Mouse (Mus musculus) midbrain, postnatal 0 days (tissue): ENCODE data around the gene Chst10. TPM values are rescaled to one million over a fixed set of nuclear protein-coding genes. Genes with fewer than 3 reads are reported as not detected.

Experiments used
- ATAC-seq: fragments of 200-750 bp; cut with Nextera tagmentation; 2 replicates; pipeline ENCODE4 v1.8.0; 2017; ENCODE audit warnings: moderate number of reproducible peaks, mild to moderate bottlenecking, moderate TSS enrichment, moderate library complexity; ENCODE audit not compliant: low FRiP score
- DNase-seq: peaks from one replicate; pipeline ENCODE4 v3.0.0-alpha.2; 2015; ENCODE audit warnings: low spot score
- H3K27ac ChIP-seq: fragments of 300-500 bp; sonication (generic); 2 replicates; pipeline ENCODE4 v1.5.1; 2014; ENCODE audit warnings: low read depth, mild to moderate bottlenecking, low read length, mixed read lengths
- H3K27me3 ChIP-seq: fragments of 300-500 bp; sonication (generic); 2 replicates; pipeline ENCODE4 v1.6.1; 2014; ENCODE audit warnings: low read length, control low read depth, mixed read lengths; ENCODE audit not compliant: insufficient read depth
- H3K36me3 ChIP-seq: fragments of 300-500 bp; sonication (generic); 2 replicates; pipeline ENCODE4 v1.6.1; 2014; ENCODE audit warnings: low read length, control low read depth, mixed read lengths; ENCODE audit not compliant: insufficient read depth
- H3K4me1 ChIP-seq: fragments of 300-500 bp; sonication (generic); 2 replicates; pipeline ENCODE4 v1.6.1; 2014; ENCODE audit warnings: mild to moderate bottlenecking, control low read depth, antibody characterized with exemption, low read length, mixed read lengths; ENCODE audit not compliant: insufficient read depth
- H3K4me2 ChIP-seq: fragments of 300-500 bp; sonication (generic); 2 replicates; pipeline ENCODE4 v1.6.1; 2014; ENCODE audit warnings: low read depth, mild to moderate bottlenecking, low read length, mixed read lengths; ENCODE audit not compliant: poor library complexity, severe bottlenecking
- H3K4me3 ChIP-seq: fragments of 300-500 bp; sonication (generic); 2 replicates; pipeline ENCODE4 v1.5.1; 2014; ENCODE audit warnings: low read depth, mild to moderate bottlenecking, low read length, moderate library complexity
- H3K9ac ChIP-seq: fragments of 300-500 bp; sonication (generic); replicated peaks from 2 replicates; pipeline ENCODE4 v1.6.1; 2014; ENCODE audit warnings: mild to moderate bottlenecking, low read length, moderate library complexity, mixed read lengths; ENCODE audit not compliant: poor library complexity, severe bottlenecking
- H3K9me3 ChIP-seq: fragments of 300-500 bp; sonication (generic); 2 replicates; pipeline ENCODE4 v1.6.1; 2016; ENCODE audit warnings: low read length, control low read depth
- CTCF ChIP-seq: IDR thresholded peaks from 2 replicates; pipeline ENCODE4 v1.5.1; 2016; ENCODE audit warnings: antibody characterized with exemption, mild to moderate bottlenecking
- WGBS: fragments of 180-500 bp; shearing (Covaris S2); extraction: QIAGEN DNeasy Blood & Tissue Kit; methylation state at CpG from one replicate; pipeline ENCODE4 v1.1.7; 2014; 5-methylcytosine and 5-hydroxymethylcytosine counted together
- polyA plus RNA-seq: library from polyadenylated mRNA; unstranded; fragments of >200 nt; fragmentation: Nextera tagmentation; extraction: Ambion mirVana; gene quantifications from 2 replicates; pipeline ENCODE4 v1.2.1, GENCODE M21; 2015
- total RNA-seq: library from RNA; depleted of rRNA; stranded (reverse); fragments of >200 nt; gene quantifications from 2 replicates; pipeline ENCODE4 v1.2.3, GENCODE M21; 2014

Gene Chst10
- total and polyA plus RNA-seq, 2 experiments from 2014 or later, result 68.9 to 88.5 TPM

DNA sequence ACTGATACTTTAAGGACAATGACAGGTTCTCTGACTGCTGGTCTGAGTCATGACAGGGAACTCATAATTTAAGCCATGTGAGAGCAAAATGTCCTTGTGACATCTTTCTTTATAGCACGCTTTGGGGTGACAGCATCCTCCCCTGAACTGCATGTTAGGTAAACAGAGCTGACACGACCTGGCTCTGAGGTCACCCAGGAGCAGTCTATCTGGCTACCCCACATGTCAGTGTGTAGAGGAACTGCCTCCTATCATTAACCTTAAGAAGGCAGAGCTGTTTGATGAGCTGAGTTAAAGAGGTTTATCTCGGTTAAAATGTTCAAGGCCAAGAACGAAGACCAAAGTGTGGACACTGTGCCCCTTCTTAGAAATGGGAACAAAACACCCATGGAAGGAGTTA, 16.6 kb downstream of the Chst10 start:
- no peaks in the 10 kb centered on the region for H3K9me3 ChIP-seq
- H3K27ac ChIP-seq, result no peak overlapping the region
- H3K4me3 ChIP-seq, result no peak overlapping the region
- H3K27me3 ChIP-seq, result no peaks in the 10 kb centered on the region
- H3K9ac ChIP-seq, result no peak overlapping the region
- peaks cover 23% of the 10 kb centered on the region for H3K36me3 ChIP-seq
- DNase-seq, result no peak
- TF ChIP-seq CTCF, result no peak
- no peak for ATAC-seq
- no peak overlapping the region for H3K4me2 ChIP-seq
- whole genome bisulfite sequencing, result 83% methylated on average over 4 of the region's 4 CpGs
- H3K4me1 ChIP-seq, result no peaks in the 10 kb centered on the region

DNA sequence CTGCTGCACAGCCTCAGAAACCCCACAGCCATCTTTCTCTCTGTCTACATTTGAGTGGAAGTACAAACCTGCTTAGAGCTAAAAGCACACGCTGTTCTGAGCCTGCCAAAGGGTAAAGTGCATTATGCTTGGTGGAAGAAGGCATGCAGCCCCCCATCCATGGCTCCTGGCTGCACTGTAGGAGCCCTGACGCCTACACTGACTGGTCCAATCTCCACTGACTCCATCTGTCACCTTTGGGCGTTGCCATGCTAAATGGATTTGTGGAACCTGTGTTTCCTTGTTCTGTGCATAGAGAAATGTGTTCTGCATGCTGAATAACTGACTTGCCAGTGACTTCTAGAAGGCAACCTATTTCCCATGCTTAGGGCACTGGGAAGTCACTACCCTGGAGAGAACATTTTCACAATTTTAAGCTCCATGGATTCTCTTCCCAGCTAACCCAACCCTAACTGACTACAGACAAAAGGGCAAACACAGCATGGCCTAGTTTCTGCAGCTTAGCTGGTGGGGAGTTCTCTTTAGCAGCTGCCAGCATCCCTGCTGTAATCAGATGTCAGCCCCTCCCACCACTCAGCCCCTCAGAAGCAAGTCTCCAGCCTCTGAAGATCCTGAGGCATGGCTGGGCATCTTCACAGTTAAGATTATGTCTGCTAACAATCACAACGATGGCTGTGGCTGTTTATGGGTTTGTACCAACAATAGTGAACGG, 21.1 kb downstream of the Chst10 start:
- 24% methylated on average over 5 of the region's 5 CpGs for WGBS
- no peaks in the 10 kb centered on the region for H3K9me3 ChIP-seq
- DNase-seq (peak; percentile 67), ATAC-seq (0 out of 2 replicates have a peak, but pooled peaks have one; percentile 54)
- H3K27me3 ChIP-seq, result no peaks in the 10 kb centered on the region
- H3K4me2 ChIP-seq, result no peak overlapping the region
- H3K4me1 ChIP-seq, result no peaks in the 10 kb centered on the region
- peak overlapping the region; percentile 39 for H3K27ac ChIP-seq
- H3K36me3 ChIP-seq, result peaks cover 18% of the 10 kb centered on the region
- H3K9ac ChIP-seq, result no peak overlapping the region
- no peak overlapping the region for H3K4me3 ChIP-seq
- TF ChIP-seq CTCF, result no peak

DNA sequence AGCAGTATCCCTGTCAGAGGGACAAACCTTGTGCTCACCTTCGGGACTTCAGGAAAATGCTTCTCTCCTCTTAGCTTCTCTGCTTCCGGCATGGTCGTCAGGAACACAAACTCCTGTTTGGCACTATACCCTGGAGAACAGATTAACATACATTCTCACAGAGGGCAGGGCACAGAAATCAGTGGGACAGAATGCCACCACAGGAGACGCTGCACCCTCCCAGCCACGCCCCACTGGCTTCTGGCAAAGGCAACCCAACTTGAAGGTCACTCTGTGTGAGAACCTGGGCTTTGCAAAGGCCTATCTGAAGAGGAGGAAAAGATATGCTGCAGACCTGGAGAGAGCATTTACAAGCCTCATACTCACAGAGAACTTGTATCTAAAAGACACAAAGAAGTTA, 24.1 kb downstream of the Chst10 start:
- H3K27me3 ChIP-seq, result no peaks in the 10 kb centered on the region
- DNase-seq (no peak), ATAC-seq (no peak)
- no peak overlapping the region for H3K27ac ChIP-seq
- TF ChIP-seq CTCF, result no peak
- H3K4me3 ChIP-seq, result no peak overlapping the region
- H3K4me2 ChIP-seq, result no peak overlapping the region
- peaks cover 35% of the 10 kb centered on the region for H3K36me3 ChIP-seq
- no peaks in the 10 kb centered on the region for H3K4me1 ChIP-seq
- H3K9ac ChIP-seq, result no peak overlapping the region
- H3K9me3 ChIP-seq, result no peaks in the 10 kb centered on the region
- WGBS, result 86% methylated on average over 5 of the region's 5 CpGs

GRCm38 (mm10) chr1:38871834-38872233, 26.1 kb downstream of the Chst10 start:
- Histone ChIP-seq H3K9me3 (no peaks in the 10 kb centered on the region), H3K4me2 (no peak overlapping the region), H3K36me3 (peaks cover 42% of the 10 kb centered on the region), H3K27me3 (no peaks in the 10 kb centered on the region), H3K27ac (no peak overlapping the region), H3K4me3 (no peak overlapping the region), H3K4me1 (no peaks in the 10 kb centered on the region), H3K9ac (no peak overlapping the region)
- WGBS, result 93% methylated on average over 6 of the region's 6 CpGs
- no peak for TF ChIP-seq CTCF
- ATAC-seq, result no peak
- no peak for DNase-seq

DNA sequence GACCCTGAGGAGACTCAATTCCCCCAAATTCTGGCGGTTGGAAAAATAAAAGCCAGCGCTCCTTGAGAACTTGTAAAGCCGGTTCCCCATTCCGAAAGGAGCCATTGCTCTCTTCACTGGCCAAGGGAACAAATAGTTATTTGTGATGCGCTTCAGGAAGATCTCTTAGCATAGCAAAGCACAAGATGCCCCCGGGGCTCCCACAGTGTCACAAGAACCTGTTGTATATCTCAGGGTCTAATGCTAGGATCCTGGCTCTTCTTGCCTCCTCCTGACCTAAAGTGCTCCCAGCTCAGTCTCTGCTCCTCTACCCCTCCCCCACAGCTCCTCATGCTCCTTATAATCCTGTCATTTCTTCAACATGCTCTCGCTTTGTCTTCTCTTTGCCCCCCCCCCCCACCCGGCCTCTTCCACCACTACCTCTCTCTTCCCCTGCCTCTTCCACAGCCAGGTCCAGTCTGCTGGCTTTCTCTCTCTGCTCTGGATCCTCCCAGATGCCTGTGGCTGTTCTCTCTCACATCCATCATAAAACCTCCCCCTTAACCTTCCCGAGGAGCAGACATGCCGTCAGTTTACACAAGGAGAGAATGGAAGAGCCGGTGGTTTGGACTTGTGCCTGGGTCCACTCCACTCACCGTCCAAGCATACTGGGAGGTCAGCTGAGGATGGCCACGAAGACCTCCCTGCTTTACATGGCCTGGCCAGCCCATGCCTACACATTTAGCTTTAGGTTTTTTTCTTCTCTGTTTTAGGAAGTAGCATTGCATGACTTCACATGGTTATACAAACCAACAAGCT, 28.4 kb downstream of the Chst10 start:
- TF ChIP-seq CTCF, result no peak
- DNase-seq, result no peak
- ATAC-seq, result no peak
- Histone ChIP-seq H3K27me3 (no peaks in the 10 kb centered on the region), H3K4me1 (no peaks in the 10 kb centered on the region), H3K9ac (no peak overlapping the region), H3K4me2 (no peak overlapping the region), H3K27ac (no peak overlapping the region), H3K9me3 (no peaks in the 10 kb centered on the region), H3K4me3 (no peak overlapping the region), H3K36me3 (peaks cover 62% of the 10 kb centered on the region)
- 66% methylated on average over 13 of the region's 13 CpGs for WGBS

- no peaks in the 10 kb centered on the region for H3K9me3 ChIP-seq
- H3K9ac ChIP-seq, result no peak overlapping the region
- H3K27me3 ChIP-seq, result no peaks in the 10 kb centered on the region
- peaks cover 51% of the 10 kb centered on the region for H3K36me3 ChIP-seq
- no peaks in the 10 kb centered on the region for H3K4me1 ChIP-seq
- ATAC-seq (no peak), DNase-seq (no peak)
- 89% methylated on average over 5 of the region's 5 CpGs for WGBS
- no peak for TF ChIP-seq CTCF
- H3K27ac ChIP-seq, result no peak overlapping the region
- no peak overlapping the region for H3K4me2 ChIP-seq
- H3K4me3 ChIP-seq, result no peak overlapping the region
Observed at GRCm38 (mm10) chr1:38866242-38866641, 31.7 kb downstream of the Chst10 start.
